Mouse (Mus musculus): ENCODE data around the gene Gnl1.

DNA sequence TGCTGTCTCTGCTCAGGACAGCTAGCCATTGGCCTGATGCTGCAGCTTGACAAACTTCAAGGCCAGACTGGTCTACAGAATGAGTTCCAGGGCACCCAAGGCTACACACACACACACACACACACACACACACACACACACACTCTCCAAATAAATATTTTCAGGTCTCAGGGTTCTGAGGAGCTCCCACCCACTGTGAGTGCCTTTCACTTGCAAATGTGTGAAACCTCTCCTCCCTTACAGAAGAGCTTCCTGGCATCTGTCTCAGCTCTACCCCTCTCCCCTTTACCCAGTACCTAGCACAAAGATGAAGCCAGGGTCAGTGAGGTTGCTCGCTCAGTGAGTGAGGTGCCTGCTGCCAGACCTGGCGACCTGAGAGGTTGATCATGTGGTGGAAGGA lies 40.5 kb upstream of the Gnl1 start:
- TF ChIP-seq CTCF (IDR thresholded peaks at IDR 0.05; ENCODE audit: low read depth, low read length) (no peak), POLR2A (IDR thresholded peaks at IDR 0.05; ENCODE audit: borderline replicate concordance, low read depth, low read length) (no peak)
